Mouse (Mus musculus) heart, postnatal 25 days (tissue): ENCODE results near the gene St3gal3. TPM values are rescaled to one million over a fixed set of nuclear protein-coding genes. Genes with fewer than 3 reads are reported as not detected.

ENCODE experiments used
- DNase-seq: peaks from one replicate; pipeline ENCODE4 v3.0.0; 2022; ENCODE audit warnings: low spot score
- intact Hi-C: fragments of 180-260 bp; cut with DNase I; formaldehyde crosslinking; loops from one replicate; pipeline ENCODE4 v1.15.1; 2025
- total RNA-seq, 2 experiments: library from RNA; stranded (reverse); gene quantifications; 2 replicates each; pipeline ENCODE4 v1.2.3; 2021

St3gal3 gene
- total RNA-seq, 2 experiments from 2014 or later = 61.6 to 66.6 TPM

GRCm38 (mm10) chr4:118144324-118144723 is 9.6 kb upstream of the St3gal3 start:
- no peak for DNase-seq
- intact Hi-C loops = no loop called here

GRCm38 (mm10) chr4:118143679-118144078 is 9.0 kb upstream of the St3gal3 start:
- DNase-seq = no peak
- intact Hi-C loops = no loop called here

- no peak for DNase-seq
- intact Hi-C loops = no loop called here
Measured at GRCm38 (mm10) chr4:118141511-118141910, 6.8 kb upstream of the St3gal3 start.

- peak; percentile 46 for DNase-seq
- intact Hi-C loops = no loop called here
Measured at GRCm38 (mm10) chr4:118138891-118139290, 4.2 kb upstream of the St3gal3 start.

- intact Hi-C loops = no loop called here
- DNase-seq = no peak
Measured at GRCm38 (mm10) chr4:118137857-118138256, 3.1 kb upstream of the St3gal3 start.

- no peak for DNase-seq
- intact Hi-C loops = no loop called here
Measured at GRCm38 (mm10) chr4:118137311-118137710, 2.6 kb upstream of the St3gal3 start.

- no peak for DNase-seq
- intact Hi-C loops = no loop called here
Measured at GRCm38 (mm10) chr4:118135414-118135813, 700 bp upstream of the St3gal3 start.

- intact Hi-C loops = no loop called here
- no peak for DNase-seq
Measured at GRCm38 (mm10) chr4:118131329-118131728, 3.4 kb downstream of the St3gal3 start.

- DNase-seq = no peak
- intact Hi-C loops = no loop called here
Measured at GRCm38 (mm10) chr4:118123030-118123704, 11.5 kb downstream of the St3gal3 start.

GRCm38 (mm10) chr4:118122078-118122477 is 12.6 kb downstream of the St3gal3 start:
- intact Hi-C loops = no loop called here
- DNase-seq = no peak

- intact Hi-C loops = no loop called here
- no peak for DNase-seq
Measured at GRCm38 (mm10) chr4:118117565-118117964, 17.1 kb downstream of the St3gal3 start.

- DNase-seq = no peak
- intact Hi-C loops = no loop called here
Measured at GRCm38 (mm10) chr4:118116098-118116497, 18.6 kb downstream of the St3gal3 start.

- intact Hi-C loops = no loop called here
- no peak for DNase-seq
Measured at GRCm38 (mm10) chr4:118115132-118115531, 19.6 kb downstream of the St3gal3 start.

- no peak for DNase-seq
- intact Hi-C loops = no loop called here
Measured at GRCm38 (mm10) chr4:118112601-118113000, 22.1 kb downstream of the St3gal3 start.

- DNase-seq = no peak
- intact Hi-C loops = no loop called here
Measured at GRCm38 (mm10) chr4:118109649-118110048, 25.1 kb downstream of the St3gal3 start.

GRCm38 (mm10) chr4:118108779-118109178 is 25.9 kb downstream of the St3gal3 start:
- DNase-seq = peak; percentile 26
- intact Hi-C loops = no loop called here

GRCm38 (mm10) chr4:118105256-118106053 is 29.3 kb downstream of the St3gal3 start:
- intact Hi-C loops = no loop called here
- no peak for DNase-seq

GRCm38 (mm10) chr4:118103280-118103830 is 31.4 kb downstream of the St3gal3 start:
- intact Hi-C loops = no loop called here

GRCm38 (mm10) chr4:118101497-118101896 is 33.2 kb downstream of the St3gal3 start:
- intact Hi-C loops = no loop called here
- DNase-seq = no peak

More at GRCm38 (mm10) chr4:118103280-118103830, 31.4 kb downstream of the St3gal3 start:
- DNase-seq = no peak

- DNase-seq = no peak
- intact Hi-C loops = no loop called here
Measured at GRCm38 (mm10) chr4:118099637-118100364, 34.9 kb downstream of the St3gal3 start.
